Mouse (Mus musculus) spleen, postnatal 4 days (tissue): ENCODE data around the gene Fyn.

Experiments
- DNase-seq, 2 experiments: peaks; one replicate each; pipeline ENCODE4 v3.0.0; 2022; ENCODE audit warnings: low spot score in 2 of 2

Fyn gene

DNA sequence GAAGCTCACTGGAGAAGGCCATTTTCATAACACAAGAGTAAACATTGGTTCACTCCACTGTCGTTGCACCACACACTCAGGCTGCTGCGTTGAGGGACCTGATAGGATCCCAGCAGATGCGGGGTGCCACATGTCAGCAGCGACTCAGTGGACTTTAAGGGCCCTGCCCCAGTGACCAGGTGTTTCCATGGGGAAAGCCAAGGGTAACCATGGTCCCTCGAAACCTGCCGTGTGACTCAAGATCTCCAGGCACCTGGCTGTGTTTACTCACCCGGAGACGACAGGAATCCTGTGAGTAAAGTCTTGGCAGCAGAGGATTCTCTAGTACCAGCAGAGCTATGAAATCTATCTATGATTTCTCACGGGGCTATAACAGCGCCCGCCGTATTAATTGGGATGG lies 198.2 kb downstream of the Fyn start:
- DNase-seq: no peak

DNA sequence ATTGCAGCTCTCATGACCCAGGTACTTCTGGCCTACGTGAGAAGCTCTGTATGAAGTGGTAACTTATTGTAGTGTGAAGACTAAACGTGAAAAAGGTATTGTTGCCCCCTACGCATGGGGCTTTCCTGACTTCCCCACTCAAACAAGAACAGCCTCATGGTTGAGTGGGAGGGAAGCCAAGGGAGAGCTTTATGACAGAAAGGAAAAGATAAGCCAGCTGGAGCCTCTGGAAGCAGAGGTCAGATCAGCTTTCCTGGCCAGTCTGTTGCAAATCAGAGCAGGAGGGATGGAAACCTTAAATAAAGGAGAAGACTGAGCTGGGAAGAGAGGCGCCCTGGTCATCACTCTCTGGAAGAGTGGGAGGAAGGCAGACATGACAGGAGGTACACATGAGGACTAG lies 200.3 kb downstream of the Fyn start:
- no peak for DNase-seq

DNA sequence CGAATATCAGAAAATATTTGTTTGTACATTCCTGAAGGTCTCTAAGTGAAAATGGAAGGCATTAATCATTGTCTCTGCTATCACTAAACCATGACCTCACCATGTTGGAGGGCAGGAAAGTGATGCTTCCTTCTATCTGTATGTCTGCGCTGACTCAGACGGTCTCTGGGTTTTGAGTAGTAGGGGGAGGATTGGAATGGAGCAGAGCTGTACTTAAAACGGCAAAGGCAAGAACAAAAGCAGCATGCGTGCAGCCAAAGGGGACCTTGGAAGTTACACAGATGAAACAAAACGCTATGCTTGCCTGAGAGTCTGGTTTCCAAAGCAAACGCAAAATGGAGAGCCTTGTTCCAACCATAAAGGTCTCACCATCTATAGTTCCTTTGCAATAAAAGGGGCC lies 202.4 kb downstream of the Fyn start:
- no peak for DNase-seq

DNA sequence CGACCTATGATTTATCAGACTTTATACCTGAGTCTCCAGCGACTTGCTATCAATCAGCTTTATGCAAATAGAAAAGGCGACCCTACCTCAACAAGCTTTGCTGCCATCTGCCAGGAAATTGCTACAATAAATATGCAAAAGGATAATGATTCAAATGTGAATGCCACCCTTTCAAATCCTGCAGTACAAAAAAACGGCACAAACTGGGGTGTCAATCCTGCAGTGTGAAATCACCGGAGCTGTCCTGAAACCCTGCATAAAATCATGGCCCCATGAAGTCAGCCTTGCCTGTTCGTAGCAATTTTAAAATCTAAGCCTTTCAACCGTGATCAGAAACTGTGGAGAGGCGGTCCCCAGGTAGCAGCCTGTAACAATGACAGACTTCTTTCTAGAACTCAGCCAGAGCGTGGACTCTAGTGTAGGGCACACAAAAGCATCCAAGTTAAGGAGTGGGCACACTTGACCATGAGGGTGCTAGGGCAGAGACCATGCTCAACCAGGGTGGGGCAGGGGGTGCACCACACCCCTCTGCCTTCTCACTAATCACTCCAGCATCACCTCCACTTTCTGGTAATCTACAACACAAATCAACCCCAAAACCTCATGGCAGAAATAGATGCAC lies 203.5 kb downstream of the Fyn start:
- no peak for DNase-seq

DNA sequence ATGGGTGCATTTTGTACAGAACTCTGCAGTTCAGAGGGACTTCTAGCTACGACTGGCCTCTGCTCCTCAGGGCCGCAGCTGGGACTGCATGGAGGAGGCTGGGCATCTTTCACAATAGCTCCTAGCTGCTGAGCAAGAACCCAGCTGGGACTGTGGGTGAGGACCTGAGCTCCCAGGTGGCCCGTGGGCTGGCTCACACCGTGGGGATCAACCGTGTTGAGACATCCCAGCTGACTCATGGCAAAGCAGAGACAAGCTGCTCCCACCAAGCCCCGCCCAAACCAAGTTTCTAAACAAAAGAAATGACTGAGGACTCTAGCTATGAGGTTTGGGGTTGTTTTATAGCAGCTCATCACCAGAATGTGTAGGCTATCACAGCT lies 204.0 kb downstream of the Fyn start:
- no peak for DNase-seq

DNA sequence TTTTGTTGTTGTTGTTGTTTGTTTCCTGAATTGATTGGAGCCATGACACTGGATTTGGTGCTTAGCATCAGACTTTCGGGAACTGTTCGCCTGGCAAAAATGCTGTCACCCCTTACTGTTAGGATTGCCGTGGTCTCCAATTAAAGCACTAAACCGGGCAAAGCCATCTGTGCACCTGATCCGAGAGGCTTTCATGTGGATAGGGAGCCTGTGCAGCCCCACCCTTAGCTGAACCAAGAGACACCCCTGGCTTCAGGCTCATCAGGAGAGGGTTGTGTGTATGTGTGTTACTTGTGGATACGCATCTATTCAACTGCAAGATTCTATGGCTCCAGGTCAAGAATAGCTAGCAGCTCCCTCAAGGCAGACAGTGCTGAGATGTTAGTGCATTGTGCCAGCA lies 207.8 kb downstream of the Fyn start:
- DNase-seq: no peak

DNA sequence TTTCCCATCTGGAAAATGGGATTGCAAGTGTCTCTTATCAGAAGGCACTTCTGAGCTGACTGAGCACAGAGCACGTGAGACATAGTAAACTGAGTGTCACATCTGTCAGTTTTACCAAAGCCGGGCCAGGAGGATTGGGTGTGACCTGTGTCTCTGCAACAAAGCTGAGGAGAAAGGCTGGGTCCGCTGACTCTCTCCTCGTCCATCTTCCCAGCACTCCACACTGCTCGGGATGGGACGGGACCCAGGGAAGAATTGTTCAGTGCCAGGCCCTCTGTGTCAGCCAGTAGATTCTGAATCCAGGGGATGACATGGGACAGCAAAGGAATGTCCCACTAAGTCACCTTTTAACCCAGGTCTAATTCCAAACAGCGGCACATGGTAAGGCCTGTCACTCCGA lies 211.8 kb downstream of the Fyn start:
- no peak for DNase-seq

DNA sequence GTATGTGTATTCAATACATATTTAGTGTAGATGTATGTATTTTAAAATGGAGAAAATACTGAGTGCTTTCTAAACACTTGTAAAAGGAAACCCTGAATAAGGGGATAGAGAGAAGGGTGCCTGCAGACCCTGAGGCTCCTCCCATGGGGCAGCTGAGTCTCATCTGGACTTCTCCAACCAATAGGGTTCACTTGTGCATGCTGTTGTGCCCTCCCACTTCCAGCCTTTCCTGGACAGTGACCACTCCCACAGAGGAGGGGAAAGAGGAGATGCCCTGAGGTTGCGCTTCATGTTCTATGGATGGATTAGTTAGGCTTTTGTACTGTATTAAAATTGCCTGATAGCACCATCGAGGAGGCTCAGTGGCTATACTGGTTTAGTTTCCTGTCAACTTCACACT lies 213.7 kb downstream of the Fyn start:
- no peak for DNase-seq

DNA sequence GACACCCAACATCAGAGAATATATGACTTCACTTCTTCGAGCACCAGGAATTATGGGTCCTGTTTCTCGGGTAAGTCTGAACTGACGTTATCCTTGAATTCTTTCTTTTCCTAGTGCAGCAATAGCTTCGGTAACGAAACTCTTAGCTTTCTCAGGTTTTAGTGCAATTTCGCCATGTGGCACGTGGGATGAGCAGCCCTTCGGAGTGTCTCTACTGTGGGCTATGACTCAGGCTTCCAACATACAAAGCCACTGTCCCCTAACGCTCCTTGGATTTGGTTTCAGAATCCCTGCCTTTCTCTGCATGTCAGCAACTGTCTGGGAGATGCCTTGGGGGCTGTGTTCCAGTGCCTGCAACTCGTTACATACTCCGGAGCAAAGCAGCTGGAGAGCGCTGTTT lies 215.1 kb downstream of the Fyn start:
- no peak for DNase-seq

DNA sequence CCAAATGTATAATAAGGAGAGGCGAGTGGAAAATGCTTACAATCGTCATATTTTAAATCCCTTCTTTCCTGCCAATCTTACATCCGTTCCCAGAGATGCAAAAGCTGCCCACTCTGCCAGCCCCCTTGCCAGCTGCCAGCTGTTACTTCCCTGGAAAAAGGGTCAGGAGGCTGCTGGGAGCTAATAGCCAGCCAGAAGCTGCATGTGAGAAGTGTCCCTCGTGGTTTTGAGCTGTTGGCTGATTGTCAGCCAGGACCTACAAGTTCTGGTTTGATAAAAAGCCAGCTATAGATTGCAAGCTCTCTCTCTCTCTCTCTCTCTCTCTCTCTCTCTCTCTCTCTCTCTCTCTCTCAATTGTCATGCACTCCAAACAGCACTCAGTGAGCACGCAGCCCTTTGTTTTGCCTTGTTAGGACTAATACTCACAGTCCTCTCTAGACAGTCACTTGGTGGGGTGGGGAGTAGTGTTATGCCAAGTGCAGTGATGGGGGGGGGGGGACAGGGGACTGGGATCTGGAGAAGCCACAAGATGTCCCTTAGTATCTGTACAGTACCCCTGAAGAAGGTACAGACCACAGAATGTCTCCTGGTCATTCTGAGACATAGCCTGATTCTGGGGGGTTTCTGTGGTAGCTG lies 218.8 kb downstream of the Fyn start:
- no peak for DNase-seq

DNA sequence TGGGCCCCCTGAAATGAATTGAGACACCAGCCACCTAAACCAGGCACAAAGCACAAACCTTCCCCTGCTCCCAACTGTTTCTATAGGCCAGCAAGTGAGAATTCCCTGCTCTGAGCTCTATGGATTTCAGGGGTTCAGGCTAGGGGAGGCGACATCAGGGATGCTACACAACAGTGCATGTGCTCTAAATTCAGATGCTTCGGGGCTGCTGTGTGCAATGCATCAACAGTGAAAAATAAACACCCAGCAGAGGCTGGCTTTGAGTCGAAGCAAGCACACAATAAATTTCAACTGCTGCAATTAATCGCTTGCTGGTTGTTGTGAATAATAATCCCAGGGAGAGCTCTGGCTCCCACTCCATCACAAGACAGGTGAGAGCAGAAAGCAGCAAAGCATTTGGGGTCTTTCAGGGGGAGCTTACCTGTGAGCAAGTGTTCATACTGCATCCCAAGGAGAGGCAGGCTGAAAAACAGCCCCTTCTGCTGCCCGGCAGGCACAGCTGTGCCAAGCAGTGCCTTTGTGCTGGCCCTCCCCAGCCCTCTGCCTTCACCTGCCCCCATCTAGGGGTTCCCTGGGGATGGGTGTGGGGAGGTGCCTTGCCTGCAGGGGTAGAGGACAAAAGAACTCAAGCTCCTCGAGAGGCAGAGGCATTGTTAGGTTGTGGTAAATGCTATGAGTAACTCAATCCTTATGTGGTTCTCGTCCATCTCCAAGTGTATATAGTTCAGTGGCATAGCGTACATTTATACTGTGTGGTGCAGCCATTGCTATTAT lies 219.5 kb downstream of the Fyn start:
- no peak for DNase-seq

DNA sequence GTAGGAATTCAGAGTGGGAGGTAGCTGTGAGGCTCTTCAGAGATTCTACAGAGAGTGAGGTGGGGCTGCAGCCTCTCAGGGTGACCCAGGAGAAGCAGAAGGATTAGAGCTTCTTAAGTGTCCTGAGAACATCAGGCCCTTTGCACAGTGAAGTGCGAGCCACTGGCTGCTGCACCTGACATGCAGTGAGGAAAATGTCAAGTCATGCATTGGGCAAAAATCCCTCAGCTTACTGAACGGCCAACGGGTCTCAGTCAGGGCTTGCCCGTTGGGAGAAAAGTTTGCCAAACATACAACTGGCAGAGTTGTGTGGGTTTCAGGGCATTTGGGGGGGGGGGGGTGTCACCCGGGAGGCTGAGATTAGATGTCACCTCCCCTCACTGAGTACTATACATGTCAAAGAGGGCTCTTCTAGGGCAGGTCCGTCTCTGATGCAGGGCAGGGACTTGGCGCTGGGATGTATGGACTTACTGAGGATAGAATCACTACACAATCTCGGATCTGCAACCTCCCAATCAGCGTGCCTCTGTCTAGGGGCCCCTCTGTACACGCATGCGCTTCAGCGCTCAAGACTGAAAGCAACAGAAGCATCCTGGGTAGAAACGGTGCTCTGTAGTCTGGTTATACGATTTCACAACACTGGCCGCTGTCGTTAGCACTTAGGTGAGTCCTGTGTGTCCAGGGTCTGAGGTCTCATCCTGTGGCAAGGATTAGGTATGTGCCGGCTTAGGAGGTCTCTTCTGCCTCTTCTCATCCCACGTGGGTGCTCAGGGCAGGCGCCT lies 221.3 kb downstream of the Fyn start:
- no peak for DNase-seq

DNA sequence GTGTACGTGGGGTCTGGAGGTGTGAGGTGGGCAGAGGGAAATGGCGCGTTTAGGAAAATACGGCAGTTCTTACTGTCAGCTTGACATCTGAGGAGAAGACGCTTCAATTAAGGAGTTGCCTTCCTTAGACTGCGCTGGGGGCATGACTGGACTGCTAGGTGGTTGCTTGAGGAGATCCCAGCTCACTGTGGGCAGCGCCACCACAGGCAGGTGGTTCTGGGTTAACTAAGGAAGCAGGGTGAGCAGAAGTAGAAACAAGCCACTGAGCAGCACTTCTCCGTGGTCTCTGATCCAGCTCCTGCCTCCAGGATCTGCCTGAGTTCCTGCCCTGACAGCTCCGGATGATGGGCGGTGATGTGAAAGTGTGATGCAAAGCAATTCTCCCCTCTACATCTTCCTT lies 222.0 kb downstream of the Fyn start:
- no peak for DNase-seq

DNA sequence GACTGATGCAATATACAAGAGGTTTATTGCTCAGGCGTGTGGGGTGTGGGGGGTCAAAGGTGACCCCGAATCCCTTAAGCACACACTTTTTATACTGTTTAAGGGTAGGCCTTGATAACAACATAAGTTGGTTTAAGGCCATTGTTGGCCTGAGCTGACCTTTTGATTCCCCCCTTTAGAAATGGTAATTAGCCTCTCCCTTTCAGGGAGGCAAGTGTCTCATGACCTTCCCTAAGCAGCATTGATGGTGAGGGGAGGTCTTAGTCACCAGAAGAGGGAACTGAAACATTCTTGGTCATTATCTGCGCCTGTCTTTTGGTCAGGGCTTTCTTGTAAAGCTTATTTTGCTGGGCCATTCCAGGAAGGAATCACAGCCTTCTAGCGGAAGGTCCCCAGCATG lies 223.8 kb downstream of the Fyn start:
- DNase-seq: no peak

DNA sequence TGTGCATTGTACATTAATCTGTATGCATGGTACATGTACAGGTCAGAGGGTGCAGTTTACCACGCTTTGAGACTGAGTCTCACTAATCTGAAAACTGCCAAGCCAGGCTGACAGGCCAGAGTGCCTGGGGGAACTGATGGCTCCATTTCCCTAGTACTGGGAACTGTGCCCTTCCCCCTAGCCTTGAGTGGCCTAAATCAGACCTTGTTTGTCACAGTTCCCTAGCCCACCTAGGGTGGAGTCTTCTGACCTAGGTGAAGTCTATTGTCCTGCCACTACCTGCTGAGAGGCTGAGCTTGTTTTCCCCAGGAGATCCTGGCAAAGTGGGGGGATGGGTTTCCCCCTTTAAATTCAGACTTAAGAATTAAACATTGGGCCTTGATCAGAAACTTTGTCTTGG lies 226.1 kb downstream of the Fyn start:
- no peak for DNase-seq

DNA sequence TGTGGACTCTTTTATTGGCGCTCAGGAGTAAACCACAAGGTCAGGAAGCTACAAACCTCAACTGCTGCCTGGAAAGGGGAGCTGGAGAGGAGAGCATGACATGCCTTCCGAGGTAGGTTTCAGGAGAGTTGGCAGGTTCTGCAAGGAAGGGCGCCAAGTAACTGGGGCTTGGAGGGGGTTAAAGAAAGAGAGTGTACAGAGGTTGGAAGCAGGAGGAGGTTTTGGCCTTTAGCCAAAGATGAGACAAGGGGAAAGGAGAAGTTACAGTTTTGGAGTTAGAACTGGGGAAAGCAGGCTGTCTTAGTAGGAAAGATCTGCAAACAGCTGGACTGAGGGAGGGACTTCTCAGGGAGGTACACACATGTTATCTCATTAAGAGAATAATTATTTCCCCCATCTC lies 227.2 kb downstream of the Fyn start:
- DNase-seq: no peak

DNA sequence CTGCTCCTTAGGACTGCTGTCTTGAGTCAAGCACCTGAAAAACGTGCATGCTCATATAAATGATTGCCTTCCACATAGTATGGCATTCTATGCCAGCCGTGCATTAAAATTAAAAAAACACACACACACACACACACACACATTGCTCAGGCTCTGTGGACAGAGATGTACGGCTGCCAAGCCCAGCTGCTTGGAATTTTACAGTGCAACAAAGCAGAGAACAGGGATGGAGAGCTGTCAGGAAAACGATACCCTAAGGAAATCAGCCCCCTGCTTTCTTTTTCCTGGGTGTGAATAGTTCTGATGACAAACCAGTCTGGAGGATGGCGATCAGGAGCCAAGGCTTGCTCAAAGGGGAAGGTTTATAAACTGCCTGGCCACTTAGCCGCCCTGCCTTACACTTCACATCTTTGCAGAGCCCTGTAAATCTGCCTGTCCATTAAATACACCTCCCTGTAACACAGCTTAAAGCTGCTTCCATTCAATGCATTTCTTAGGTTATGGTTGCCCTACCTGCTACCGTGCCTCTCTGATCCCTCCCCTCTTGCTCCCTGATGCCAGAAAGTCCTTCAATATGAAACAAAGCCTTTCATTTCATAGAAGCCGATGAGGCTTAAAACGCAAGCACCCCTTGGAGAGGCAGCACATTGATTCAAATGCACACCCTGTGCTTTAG lies 228.6 kb downstream of the Fyn start:
- DNase-seq: no peak

DNA sequence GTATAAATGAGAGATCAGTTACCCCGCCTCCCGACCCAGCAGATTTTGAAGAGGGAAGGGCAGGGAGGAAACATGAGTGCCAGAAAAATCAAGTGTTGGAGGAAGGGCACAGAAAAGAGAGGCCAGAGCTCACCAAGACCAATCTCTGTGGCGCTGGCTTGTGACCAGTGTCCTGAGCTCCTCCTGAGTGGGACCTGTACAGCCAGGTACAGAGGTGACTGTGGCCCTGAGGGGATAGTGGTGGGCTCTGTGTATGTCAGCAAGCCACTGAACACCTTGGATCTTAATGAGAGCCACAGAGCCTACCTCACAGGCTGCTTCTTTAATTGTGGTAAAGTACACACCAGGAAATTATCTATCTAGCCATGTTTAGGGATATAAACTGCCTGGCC lies 229.1 kb downstream of the Fyn start:
- no peak for DNase-seq

DNA sequence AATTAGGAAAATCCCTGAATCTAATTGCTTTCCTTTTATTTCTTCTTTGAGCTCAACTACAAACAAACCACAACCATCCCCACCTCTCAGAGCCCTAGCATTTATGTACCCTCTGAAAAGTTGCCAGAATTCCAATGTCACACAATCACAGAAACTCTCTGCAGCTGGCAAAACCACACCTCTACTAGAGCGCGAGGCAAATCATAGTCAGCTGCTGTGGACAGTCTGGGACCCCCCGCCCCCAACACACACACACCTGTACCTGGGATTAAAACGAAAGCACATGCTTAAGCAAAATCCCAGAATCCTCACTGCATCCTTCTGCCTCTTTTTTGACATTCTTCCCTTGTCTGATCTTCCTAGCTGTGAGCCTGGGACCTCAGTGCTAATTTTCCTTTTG lies 230.9 kb downstream of the Fyn start:
- DNase-seq: no peak

DNA sequence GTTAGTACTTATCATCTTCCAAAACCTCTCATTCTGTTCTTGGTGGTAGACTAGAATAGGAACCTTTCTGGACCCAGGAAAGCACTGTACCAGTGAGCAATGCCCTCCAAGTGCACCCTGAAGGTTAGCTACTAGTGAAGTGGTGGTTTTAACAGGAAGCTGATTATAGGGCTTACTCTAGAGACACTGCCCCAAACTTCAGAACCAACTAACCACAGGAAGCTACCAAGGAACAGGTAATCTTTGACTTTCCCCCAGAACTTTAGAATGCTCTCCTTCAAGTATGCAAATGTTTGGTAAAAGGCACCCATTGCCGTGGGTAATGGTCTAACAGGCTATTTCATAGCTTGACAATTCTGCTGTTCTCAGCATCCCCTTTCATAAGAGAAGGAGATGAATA lies 231.5 kb downstream of the Fyn start:
- DNase-seq: no peak

DNA sequence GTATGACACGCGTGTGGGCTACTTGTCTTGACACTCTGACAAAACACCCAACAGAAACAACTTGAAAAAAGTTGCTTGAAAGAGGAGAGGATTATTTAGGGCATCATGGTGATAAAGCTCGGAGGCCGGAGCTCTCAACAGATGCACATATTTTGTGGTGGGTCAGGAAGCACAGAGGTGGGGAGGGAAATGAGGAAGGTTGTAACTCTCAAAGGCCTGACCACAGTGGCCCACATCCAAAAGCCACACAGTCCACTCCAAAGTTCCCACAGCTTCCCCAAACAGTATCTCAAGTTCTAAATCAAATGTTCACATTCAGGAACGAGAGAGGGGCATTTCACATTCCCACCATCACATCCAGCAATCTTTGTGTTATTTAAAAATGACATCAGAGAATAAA lies 232.4 kb downstream of the Fyn start:
- no peak for DNase-seq

DNA sequence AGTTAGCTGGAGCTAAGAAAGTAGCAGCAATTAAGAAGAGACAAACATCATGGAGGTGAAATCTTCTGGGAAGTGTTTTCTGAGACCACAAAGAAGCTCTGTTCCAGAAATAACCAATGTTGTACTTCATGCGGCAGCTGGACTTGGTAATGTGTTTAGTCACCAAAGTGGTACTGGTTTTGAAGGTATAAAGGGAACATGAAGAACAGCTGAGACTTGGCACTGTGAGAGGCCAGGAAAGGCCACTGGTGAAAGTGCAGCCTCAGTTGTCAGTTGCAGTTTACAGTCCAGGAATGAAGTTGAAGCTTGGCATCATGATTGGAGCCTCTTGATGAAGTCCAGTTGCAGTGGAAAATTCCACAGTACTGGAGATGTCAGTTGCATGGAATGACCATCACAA lies 237.8 kb downstream of the Fyn start:
- DNase-seq: no peak
